Mouse (Mus musculus): ENCODE measurements at regions not wholly inside any gene's neighbourhood (a gene's known extent, or its start where the extent isn't known, plus 50 kb on each side); places are given as distances from the start of the nearest gene placed in this dataset.
"Not testable (repeated sequence)": the region's sequence is repeated elsewhere in the genome, so short reads cannot be mapped to it uniquely, and the experiment has no call there.

DNA sequence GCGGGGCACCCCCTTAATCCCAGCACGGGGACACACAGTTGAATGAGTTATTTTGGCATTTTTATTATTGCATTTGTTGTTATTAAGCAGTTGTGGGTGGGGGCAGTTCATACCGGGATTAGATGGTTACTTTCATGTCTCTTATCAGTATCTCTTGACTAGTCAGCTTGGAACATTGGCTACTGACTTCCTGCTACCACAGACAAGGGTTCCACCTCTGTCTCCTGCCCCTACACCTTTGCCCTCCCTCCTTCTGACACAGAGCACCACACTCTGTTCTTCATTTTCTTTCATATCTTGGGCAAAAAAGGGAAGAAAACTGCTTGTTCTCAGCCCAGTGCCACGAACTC is 99.1 kb upstream of the Cpsf6 start:
- DNase-seq (ENCODE audit: low spot score in 2 of 2): no peak

DNA sequence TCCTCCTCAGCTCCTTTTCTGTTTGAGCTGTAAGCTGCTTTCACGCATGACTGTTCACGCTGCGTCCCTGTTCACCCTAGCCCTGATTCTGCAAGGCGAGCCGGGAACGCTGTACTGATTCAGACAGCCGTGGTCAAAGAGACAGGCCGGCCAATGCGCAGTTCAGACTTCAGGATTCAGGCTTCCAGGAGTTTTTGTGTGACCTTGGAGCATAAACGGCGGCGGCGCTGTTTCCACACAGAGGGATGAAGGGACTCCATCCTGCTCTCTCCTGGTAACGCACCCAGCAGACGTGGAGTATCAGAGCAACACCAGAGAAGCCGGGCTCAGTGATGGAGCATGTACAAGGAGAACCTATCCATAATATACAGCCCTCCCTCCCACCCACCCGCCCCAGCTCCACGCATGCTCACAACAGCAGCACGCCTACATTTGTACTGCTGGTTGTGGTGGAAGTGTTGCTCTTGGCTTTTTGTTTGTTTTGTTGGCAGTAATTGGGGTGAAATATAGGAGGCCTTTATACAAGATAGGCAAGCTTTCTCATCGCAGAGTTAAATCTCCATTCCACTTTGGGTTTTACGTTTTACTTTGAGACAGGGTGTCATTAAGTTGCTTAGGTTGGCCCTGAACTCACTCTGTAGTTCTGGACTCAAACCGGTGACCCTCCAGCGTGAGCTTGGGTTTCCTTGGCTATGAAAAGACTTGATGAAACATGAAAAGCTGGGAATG is 98.6 kb upstream of the Cpsf6 start:
- DNase-seq (ENCODE audit: low spot score in 2 of 2): no peak

DNA sequence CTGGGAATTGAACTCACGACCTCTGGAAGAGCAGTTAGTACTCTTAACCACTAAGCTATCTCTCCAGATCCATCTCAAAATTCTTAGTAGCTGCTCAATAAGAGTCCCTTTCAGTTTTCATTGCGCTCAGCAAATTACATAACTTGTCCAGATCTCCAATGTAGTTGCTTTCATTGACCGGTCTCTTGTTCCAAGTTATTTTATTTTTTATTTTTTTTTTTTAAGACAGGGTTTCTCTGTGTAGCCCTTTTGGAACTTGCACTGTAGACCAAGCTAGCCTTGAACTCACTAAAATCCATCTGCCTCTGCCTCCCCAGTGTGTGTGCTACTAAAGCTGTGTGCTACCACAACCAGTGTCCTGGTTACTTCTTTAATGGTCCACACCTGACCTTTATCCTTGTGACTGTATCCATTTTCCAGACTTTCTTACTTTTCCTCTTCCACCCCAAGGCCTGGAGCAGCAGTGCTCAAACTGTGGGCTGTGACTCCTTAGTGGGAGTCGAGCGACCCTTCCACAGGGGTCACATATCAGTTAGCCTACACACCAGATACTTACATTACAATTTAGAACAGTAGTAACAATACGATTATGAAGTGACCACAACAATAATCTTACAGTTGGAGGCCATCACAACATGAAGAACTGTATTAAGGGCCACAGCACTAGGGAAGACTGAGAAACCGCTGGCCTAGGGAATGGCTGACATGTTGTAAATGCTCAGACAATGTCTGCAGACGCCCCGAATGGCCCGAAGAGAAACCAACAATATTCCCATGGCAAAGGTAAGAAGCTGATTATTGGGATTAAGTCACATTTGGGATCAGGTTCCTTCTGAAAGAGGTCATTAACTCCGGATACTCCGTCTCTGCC is 97.8 kb upstream of the Cpsf6 start:
- DNase-seq (ENCODE audit: low spot score in 2 of 2): no peak

DNA sequence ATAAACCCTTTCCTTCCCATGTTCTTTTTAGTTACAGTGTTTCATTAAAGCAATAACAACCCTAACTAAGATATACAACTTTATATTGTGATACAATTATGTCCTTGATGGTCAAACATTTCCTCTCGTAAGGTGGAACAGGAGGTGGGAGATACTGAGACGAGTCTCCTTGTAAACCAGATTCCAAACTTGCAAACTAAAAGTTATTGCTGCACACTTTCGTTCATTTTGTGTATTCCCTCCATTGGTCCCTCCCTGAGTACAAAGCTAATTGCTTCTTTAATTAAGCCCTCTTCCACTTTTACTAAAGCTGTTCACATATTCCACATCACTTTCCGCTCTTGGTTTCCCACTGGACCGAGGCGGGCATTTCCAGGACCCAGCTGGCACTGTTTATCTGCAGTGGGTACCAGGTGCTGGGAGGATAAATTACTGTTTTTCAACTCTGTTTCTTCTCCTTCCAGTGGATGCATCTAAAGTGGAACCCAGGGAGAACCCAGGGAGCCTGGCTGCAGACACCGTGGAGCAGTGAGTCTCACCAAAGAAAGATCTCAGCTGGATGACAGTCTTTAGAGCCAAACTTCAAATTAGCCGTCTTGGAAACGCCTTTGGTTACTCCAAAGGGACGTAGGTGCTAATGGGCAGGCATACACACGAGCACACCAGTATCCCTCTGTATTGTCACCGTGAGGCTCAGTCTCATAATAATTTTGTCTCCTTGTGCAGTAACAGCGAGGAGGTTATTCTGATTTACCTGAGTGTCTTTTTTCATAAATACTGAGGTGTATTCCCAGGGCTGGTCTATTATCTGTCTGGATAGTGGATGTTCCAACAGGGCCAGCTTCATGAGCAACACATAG is 95.5 kb upstream of the Cpsf6 start:
- DNase-seq (ENCODE audit: low spot score in 2 of 2): no peak

DNA sequence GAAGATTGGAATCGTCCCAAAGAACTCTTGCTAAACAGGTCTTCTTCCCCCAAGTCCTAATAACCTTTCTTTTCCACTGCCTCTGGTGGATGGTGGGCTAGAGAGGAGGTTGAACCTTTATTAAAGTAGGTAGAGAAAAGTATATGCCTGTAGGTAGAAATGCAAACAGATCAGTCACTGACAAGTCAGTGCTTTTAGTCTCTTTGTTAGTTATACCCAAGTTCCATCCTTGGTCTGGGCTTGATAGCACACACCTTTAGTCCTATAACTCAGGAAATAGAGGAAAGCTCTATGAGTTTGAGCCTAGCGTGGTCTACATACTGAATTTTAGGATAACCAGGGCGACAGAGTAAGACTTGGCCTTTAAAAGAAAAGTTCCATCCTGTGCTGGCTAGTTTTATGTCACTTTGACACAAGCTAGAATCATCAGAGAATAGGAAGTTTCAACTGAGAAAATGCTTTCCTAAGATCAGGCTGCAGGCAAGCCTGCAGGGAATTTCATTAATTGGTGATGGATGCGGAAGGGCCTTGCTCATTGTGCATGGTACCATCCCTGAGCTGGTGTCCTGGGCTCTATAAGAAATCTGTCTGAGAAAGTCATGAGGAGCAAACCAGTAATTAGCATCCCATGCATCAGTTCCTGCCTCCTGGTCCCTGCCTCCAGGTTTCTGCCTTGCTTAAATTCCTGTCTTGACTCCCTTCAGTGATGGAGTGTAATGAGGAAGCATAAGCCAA is 94.7 kb upstream of the Cpsf6 start:
- DNase-seq (ENCODE audit: low spot score in 2 of 2): no peak

DNA sequence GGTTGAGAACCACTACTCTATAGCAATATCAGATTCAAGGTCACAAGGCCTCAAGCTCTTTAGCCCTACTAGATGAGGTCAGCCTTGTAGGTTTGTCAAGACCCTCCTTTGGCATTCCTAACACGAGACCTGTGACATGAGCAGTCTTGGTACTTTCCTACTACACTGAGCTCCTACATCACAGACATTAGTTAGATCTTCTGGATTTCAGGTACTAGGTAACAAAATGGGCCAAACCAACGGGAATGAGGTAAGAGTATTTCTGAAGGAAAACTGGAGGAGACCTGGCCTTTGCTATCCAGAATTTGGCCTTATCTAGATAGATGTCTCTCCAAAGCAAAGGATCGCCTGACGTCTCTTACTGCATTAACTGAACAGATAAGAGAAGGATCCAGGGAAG is 93.7 kb upstream of the Cpsf6 start:
- no peak for DNase-seq (ENCODE audit: low spot score in 2 of 2)

DNA sequence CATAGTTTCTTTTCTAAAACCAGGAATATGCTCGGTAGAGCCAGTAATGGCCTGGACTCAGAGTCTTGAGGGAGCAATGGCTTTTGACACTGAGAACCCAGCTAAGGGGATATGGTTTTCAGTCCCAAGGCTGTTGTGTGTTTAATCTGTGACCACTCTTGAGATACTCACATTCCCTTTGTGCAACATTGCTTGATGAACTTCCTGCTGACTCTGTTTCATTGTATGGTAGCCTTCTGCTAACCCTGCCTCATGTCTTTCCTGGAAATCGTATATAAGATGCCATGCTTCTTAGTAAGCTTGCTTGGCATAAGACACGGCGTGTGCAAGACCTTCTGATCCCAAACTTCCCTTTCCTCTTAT is 92.7 kb upstream of the Cpsf6 start:
- no peak for DNase-seq (ENCODE audit: low spot score in 2 of 2)

DNA sequence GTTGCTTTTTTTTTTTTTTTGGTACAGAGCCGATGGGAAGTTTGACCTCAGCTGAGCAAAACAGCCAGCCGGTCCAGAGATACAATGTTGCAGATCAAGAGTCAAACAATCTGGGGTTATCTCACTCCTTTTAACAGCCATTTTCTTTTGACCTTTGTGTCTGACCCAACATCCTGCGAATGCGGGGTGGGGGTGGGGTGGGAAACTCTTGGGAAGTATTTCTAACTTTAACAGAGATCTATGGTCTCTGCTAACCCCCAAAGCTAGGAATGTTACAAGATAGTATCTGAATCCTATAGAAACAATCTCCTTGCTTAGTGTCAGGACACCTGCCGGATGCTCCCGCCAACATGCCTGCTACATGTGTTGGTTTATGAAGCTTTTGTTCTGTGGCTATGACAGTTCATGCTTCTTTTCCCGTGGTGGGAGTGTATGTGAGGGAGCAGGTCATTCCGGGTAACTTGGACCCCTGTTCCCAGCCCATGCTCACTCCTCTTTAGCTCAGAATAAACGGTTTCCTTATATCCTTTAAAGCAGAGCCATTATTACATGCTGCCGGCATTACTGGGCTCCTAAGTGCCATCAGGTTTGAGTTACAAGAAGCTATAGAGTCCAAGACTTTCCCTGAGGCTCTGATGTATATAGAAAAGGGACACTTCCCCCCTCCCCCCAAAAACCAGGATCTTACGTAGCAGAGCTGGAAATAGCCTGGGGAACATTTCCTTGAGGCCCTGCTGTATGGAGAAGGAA is 92.2 kb upstream of the Cpsf6 start:
- DNase-seq (ENCODE audit: low spot score in 2 of 2): no peak

DNA sequence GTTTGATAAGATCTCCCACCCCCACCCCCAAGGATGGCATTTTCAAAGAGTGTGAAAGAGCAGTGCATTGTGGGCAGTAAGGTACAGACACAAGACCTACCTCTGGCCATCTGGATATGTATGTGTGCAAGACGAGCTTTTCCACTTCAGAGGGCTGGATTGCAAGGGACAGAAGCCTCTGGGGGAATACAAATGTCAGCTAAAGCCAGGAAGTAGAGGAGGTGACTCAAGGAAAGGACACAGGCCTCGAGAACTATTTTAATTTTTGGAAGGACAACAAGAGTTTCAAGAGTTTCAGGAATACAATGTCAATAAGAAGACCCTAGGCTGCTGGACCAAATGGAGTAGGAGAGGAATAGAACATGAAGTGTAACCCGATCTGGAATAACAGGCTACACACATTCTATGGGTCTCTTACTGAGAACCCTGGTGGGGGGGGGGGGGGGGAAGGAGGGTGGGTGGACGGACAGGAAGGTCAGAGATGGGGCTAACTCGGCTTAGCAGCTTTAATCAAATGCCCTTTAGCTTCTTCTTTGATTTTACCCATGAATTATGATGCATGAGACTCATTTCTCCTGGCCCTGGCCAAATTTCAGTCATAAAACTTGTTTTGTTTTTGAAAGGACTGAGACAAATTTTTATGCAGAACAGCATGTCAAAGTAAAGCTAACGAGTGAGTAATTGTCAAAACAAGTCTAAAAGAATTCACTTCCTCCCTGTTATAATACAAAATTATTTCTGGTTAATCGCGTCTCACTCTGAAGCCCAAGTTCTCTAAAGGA is 91.4 kb upstream of the Cpsf6 start:
- DNase-seq (ENCODE audit: low spot score in 2 of 2): no peak

DNA sequence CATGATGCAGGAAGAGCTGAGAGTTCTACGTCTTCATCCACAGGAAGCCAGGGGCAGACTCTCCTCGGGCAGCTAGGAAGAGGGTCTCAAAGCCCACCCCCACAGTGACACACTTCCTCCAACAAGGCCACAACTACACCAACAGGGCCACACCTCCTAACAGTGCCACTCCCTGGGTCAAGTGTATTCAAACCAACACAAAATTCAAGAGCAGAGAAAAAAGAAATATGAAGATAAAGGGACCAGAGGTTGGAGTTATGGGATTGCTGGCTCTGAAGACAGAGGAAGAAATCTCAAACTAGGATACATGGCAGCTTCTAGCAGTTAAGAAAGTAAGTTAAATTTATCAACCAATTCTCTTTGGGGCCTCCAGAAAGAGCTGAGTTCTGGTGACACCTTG is 90.7 kb upstream of the Cpsf6 start:
- no peak for DNase-seq (ENCODE audit: low spot score in 2 of 2)

DNA sequence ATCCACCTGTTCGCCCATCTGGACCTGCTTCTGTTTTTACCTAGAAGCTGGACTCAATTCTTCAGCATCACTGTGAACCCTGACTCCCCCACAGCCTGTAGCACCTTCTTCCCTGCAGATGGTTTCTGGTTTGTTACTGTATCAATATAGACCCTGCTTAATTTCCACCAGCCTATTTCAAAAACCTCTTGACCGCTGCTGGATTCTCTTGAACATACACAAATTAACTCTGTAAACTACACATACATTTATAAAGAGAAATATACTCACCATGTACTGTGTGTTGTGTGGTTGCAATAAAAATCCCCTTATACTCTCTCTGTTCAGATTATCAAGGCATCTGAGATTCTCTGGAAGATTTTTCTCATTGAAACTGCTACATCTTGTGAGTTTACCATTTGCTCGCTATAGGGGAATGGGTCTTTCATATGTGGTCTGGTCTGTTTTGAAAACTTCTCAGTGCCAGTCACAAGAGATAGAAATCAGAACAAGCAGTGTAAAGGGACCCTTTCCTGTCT is 89.8 kb upstream of the Cpsf6 start:
- no peak for DNase-seq (ENCODE audit: low spot score in 2 of 2)

DNA sequence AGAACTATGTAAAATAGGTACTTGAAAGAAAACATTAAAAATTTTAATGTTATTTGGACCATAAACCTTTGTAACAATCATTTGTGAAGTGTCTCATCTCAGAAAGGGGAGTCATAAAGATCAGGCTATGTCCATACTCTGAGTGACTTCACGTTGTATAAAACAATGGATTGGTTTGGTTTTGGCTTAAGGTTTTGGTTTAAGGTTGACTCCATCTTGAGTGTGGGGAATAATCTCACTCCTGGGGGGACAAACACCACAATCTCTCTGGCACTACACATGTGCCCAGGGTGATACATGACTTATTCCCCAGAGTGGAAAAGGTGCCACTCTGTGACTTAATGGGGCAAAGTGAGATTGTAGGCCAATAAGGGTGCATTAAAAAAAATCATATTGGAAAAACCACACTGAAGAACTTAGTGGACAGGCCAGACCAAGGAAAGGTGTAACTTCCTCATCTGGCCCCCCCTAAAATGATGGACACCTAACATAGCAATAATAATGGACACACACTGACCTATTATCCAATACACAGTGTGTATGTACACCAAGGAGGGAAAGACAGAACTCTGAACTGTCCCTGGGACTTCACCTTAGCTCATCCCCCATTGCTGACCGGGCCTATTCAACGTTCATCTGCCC is 89.2 kb upstream of the Cpsf6 start:
- no peak for DNase-seq (ENCODE audit: low spot score in 2 of 2)

DNA sequence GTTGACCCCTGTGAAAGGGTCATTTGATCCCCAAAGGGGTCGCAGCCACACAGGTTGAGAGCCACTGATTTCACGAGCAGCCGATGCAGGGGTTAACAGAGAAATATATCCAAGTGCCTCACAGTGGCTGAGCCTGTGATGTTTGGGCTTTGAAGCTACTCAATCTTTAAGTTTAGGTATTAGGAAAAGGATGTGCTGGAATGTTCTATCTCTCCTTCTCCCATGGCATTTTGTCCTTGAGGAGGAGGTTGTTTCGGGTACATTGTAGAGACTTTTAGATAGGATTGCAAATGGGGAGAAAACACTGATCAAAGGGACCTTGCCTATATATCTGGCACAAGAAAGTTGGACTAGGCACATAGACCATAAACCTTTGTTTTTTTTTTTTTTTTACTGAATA is 88.6 kb upstream of the Cpsf6 start:
- no peak for DNase-seq (ENCODE audit: low spot score in 2 of 2)

DNA sequence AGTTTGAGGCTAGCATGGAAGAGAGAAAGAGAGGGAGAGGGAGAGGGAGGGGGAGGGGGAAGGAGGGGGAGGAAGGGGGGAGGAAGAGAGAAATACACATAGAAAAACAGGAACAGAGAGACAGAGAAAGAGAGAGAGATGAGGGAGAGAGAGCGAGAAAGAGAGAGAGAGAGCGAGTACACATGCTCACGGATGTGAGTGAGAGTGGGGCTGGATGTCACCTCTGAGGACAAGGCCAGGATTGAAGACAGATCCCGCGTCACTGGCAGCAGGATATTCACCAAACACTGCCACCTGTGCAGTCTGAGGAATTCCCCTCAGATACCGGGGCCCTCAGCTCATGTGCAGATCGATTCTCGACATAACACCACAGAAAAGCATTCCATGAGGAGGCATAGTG is 87.3 kb upstream of the Cpsf6 start:
- no peak for DNase-seq (ENCODE audit: low spot score in 2 of 2)

DNA sequence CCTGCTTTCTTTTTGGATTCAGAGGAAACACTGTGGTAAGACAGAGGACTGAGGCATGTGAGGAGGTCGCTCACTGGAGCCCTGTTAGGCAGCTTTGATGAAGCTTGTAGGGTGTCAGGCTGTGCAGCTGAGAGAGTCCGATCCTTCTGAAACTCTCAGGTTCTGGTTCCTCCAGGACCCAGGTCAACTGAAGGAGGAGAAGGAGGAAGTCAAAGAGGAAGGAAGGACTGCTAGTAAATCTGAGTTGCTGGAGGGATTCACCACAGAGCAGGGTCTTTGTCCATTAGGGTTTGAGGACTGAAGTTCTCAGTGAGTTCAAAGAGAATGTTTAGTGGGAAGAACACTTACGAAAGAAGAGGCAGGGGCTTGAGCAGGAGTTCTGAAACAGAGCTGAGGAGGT is 86.6 kb upstream of the Cpsf6 start:
- DNase-seq (ENCODE audit: low spot score in 2 of 2): no peak

DNA sequence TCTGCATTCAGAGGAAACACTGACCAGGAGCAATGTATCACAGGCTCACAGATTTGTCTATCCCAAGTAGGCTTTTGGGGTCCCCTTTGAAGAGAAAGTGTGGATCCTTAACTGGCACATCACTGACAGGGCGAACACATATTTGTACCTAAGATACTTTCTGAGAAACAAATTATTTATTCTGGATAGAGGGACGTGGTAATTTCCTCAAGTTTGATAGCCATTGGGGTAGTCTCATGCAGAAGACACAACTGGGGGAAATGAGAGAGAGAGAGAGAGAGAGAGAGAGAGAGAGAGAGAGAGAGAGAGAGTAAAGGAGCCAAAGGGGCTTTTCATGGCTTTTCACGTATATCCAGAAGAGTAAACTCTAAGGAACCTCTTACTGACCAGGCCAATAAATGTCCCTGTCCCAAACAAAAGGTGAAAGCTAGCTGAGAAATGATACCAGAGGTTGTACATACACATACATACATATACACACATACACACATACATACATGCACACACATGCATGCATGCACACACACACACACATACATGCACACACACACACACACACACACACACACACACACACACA is 85.9 kb upstream of the Cpsf6 start:
- no peak for DNase-seq (ENCODE audit: low spot score in 2 of 2)

DNA sequence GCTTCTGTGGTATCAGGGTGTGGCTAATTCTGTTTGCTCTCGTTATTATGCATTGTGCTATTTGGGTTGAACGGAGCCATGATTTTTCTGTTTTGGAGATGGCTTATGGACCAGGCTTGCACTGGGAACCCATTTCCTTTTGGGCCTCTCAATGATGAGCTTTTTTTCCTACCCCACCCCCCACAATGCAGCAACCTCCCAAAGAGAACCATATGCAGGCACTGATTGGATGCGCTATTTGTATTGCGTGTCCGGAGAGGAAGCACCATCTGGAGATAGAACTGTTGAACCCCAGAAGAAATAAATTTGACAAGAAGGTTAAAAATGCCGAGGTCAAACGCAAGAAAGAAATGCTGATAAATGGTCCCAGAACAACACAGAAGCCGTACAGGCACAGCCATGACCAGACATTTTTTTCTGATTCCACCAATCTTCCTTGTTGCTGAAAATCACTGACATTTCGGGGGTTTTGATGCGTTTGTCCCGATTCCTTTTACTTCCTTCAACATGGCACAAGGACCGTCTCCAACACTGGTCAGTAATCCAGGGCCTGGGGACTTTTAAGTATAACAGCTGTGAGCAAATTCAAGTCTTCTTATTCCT is 85.3 kb upstream of the Cpsf6 start:
- no peak for DNase-seq (ENCODE audit: low spot score in 2 of 2)

DNA sequence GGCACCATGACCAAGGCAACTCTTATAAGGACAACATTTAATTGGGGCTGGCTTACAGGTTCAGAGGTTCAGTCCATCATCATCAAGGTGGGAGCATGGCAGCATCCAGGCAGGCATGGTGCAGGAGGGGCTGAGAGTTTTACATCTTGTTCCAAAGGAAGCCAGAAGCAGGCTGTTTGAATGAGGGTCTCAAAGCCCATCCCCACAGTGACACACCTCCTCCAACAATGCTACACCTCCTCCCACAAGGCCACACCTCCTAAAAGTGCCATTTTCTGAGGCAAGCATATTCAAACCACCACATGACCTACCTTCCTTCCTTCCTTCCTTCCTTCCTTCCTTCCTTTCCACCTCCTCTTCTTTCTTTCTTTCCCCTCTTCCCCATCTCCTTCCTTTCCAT is 84.5 kb upstream of the Cpsf6 start:
- DNase-seq (ENCODE audit: low spot score in 2 of 2): not testable (repeated sequence)

DNA sequence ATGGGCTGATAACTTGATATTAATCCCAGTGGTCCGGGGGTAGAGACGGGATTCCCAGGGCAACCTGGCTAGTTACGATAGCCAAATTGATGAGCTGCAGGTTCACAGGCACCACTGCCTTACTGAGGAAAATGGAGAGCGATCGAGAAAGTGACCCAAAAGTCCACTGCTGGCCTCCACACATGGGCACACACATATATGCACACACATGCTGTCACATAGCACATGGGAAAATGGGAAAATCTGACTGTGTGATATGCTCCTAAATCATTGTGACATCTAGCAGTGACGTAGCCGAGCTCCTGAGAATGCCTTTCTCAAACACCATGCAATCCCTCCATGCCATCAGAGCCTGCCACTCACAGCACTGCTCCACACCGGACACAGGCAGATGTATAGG is 83.8 kb upstream of the Cpsf6 start:
- no peak for DNase-seq (ENCODE audit: low spot score in 2 of 2)

Measured in gastrocnemius, adult 8-10 months (tissue).